Mouse (Mus musculus): Measurements from ENCODE around the gene Prdm10. TPM values are rescaled to one million over a fixed set of nuclear protein-coding genes. Genes with fewer than 3 reads are reported as not detected.

Gene Prdm10
- 6.7 and 9.6 TPM in 2 replicates for polyA plus RNA-seq (2012; rRNA removed; ENCODE audit: low replicate concordance)

GRCm38 (mm10) chr9:31280366-31281010 is at the start of gene Prdm10:
TSS of gene Prdm10 (plus strand) at chr9:31280538.

GRCm38 (mm10) chr9:31385947-31386354 is 105.6 kb downstream of the Prdm10 start, which contains the start of gene Nfrkb:
TSS of gene Nfrkb (plus strand) at chr9:31386192.

Other genes with a start within 250 kb of the Prdm10 start
- 4.6 and 8.9 TPM in 2 replicates for gene Zbtb44, start 249.9 kb upstream of the Prdm10 start, polyA plus RNA-seq (2012; rRNA removed; ENCODE audit: low replicate concordance)
- gene St14, start 148.7 kb upstream of the Prdm10 start, polyA plus RNA-seq (2012; rRNA removed; ENCODE audit: low replicate concordance): 0.73 and 44.4 TPM in 2 replicates
- 773 and 1,748 TPM in 2 replicates for gene Aplp2, start 68.7 kb upstream of the Prdm10 start, polyA plus RNA-seq (2012; rRNA removed; ENCODE audit: low replicate concordance)
- gene Nfrkb, start 105.7 kb downstream of the Prdm10 start, polyA plus RNA-seq (2012; rRNA removed; ENCODE audit: low replicate concordance): 21.4 and 25.3 TPM in 2 replicates
- gene Tmem45b, start 183.9 kb downstream of the Prdm10 start, polyA plus RNA-seq (2012; rRNA removed; ENCODE audit: low replicate concordance): 191 and 323 TPM in 2 replicates

Data from subcutaneous adipose tissue, adult 2 months (tissue).